11 mouse cellular contexts compared by ENCODE assay signal in genomic region chr11:68210714-68211113, GRCm38 (mm10).
"Had no signal": no experiment of that assay in that cellular context is flagged by ENCODE, and none has a peak within 500 bp of the region (broad histone marks: within the 10 kb centered on the region; RNA-seq: fewer than 3 reads in every experiment).

No protein-coding gene starts in this region.

- H3K9me3 ChIP-seq: liver, embryonic 15.5 days had no signal

- H3K36me3 ChIP-seq: liver, embryonic 15.5 days had no signal

- H3K27me3 ChIP-seq: liver, embryonic 15.5 days had no signal

- H3K4me1 ChIP-seq: liver, embryonic 15.5 days had no signal

- DNase-seq: left cerebral cortex, postnatal 4 days; lung, adult 2 months; lung, postnatal 36 days; midbrain, embryonic 14.5 days; right cerebral cortex, postnatal 14 days; thymus, adult 2 months; thymus, postnatal 25 days had no signal

- H3K27ac ChIP-seq: kidney, postnatal 0 days; liver, embryonic 15.5 days had no signal

- H3K9ac ChIP-seq: liver, embryonic 15.5 days had no signal

- H3K4me3 ChIP-seq: liver, embryonic 15.5 days had no signal

- ATAC-seq: lung, postnatal 0 days had no signal

- H3K4me2 ChIP-seq: liver, embryonic 11.5 days; liver, embryonic 15.5 days had no signal
